Mouse (Mus musculus) bone marrow, adult 2 months (tissue): ENCODE data around the gene Tsga10. TPM values are rescaled to one million over a fixed set of nuclear protein-coding genes. Genes with fewer than 3 reads are reported as not detected.

Experiments used
- H3K27ac ChIP-seq: fragments of 200-500 bp; 2 replicates; pipeline ENCODE4 v1.5.1; 2012; ENCODE audit warnings: low read depth, mild to moderate bottlenecking, control low read depth, inconsistent platforms, low read length; ENCODE audit not compliant: control insufficient read depth, poor library complexity, insufficient read depth
- H3K4me1 ChIP-seq: fragments of 200-500 bp; 2 replicates; pipeline ENCODE4 v1.6.1; 2011; ENCODE audit warnings: low read length; ENCODE audit not compliant: control insufficient read depth, insufficient read depth
- H3K4me3 ChIP-seq: fragments of 200-500 bp; replicated peaks from 2 replicates; pipeline ENCODE3; 2011; ENCODE audit warnings: mild to moderate bottlenecking, low read depth, low read length, control low read depth; ENCODE audit not compliant: control insufficient read depth
- CTCF ChIP-seq: fragments of 200-500 bp; IDR thresholded peaks from 2 replicates; pipeline ENCODE4 v1.5.1; 2011; ENCODE audit warnings: low read length, control low read depth; ENCODE audit not compliant: control insufficient read depth, insufficient read depth
- POLR2A ChIP-seq: fragments of 200-500 bp; IDR thresholded peaks from 2 replicates; pipeline ENCODE4 v1.6.1; 2011; ENCODE audit warnings: low read depth, mild to moderate bottlenecking, control low read depth, low read length, borderline replicate concordance; ENCODE audit not compliant: control insufficient read depth
- WGBS: fragments of 180-500 bp; shearing (Covaris S2); methylation state at CpG from one replicate; pipeline ENCODE4 v1.1.7; 2018; 5-methylcytosine and 5-hydroxymethylcytosine counted together
- polyA plus RNA-seq: library from polyadenylated mRNA; stranded (reverse); fragments of >200 nt; gene quantifications from 2 replicates; pipeline ENCODE4 v1.2.4, GENCODE M21; 2011; ENCODE audit warnings: low replicate concordance; ENCODE audit not compliant: missing spikeins, insufficient read depth, insufficient read length

Gene Tsga10
- polyA plus RNA-seq, 1 experiment = 3.6 TPM

- Histone ChIP-seq H3K4me1 (no peaks in the 10 kb centered on the region), H3K27ac (no peak overlapping the region), H3K4me3 (no peak overlapping the region)
- 79% methylated on average over 2 of the region's 2 CpGs for WGBS
- TF ChIP-seq CTCF (no peak), POLR2A (no peak)
Observed at GRCm38 (mm10) chr1:37800298-37800697, 65.9 kb downstream of the Tsga10 start.

GRCm38 (mm10) chr1:37799505-37799904 lies 66.7 kb downstream of the Tsga10 start:
- TF ChIP-seq CTCF = no peak
- TF ChIP-seq POLR2A = no peak
- Histone ChIP-seq H3K4me3 (no peak overlapping the region), H3K27ac (no peak overlapping the region), H3K4me1 (no peaks in the 10 kb centered on the region)
- WGBS = under 1% methylated on average over 3 of the region's 3 CpGs

GRCm38 (mm10) chr1:37759407-37759806 lies 106.8 kb downstream of the Tsga10 start:
- TF ChIP-seq CTCF (no peak), POLR2A (no peak)
- no peak overlapping the region for H3K4me3 ChIP-seq
- H3K27ac ChIP-seq = no peak overlapping the region
- no peaks in the 10 kb centered on the region for H3K4me1 ChIP-seq

GRCm38 (mm10) chr1:37744650-37745259 lies 121.5 kb downstream of the Tsga10 start:
- Histone ChIP-seq H3K4me3 (no peak overlapping the region), H3K27ac (no peak overlapping the region), H3K4me1 (no peaks in the 10 kb centered on the region; the same call in 1 of the 2 replicates)
- 48% methylated on average over 9 of the region's 9 CpGs for WGBS
- TF ChIP-seq CTCF (no peak), POLR2A (no peak)

- no peak overlapping the region for H3K27ac ChIP-seq
- TF ChIP-seq CTCF (no peak), POLR2A (no peak)
- 83% methylated on average over 14 of the region's 14 CpGs for WGBS
- H3K4me3 ChIP-seq = no peak overlapping the region
- no peaks in the 10 kb centered on the region; the same call in 1 of the 2 replicates for H3K4me1 ChIP-seq
Observed at GRCm38 (mm10) chr1:37742602-37743270, 123.5 kb downstream of the Tsga10 start.

GRCm38 (mm10) chr1:37742126-37742525 lies 124.1 kb downstream of the Tsga10 start:
- TF ChIP-seq CTCF (no peak), POLR2A (no peak)
- Histone ChIP-seq H3K27ac (no peak overlapping the region), H3K4me3 (no peak overlapping the region), H3K4me1 (peaks cover under 1% of the 10 kb centered on the region; the same call in 1 of the 2 replicates)
- 89% methylated on average over 11 of the region's 11 CpGs for WGBS

- no peak overlapping the region for H3K4me3 ChIP-seq
- H3K4me1 ChIP-seq = peaks cover 2% of the 10 kb centered on the region; the same call in 1 of the 2 replicates
- no peak overlapping the region for H3K27ac ChIP-seq
- TF ChIP-seq POLR2A (no peak), CTCF (no peak)
- 54% methylated on average over 8 of the region's 8 CpGs for WGBS
Observed at GRCm38 (mm10) chr1:37740161-37740802, 125.9 kb downstream of the Tsga10 start.

- Histone ChIP-seq H3K4me1 (peaks cover 3% of the 10 kb centered on the region; the same call in 1 of the 2 replicates), H3K4me3 (no peak overlapping the region), H3K27ac (no peak overlapping the region)
- WGBS = 12% methylated on average over 2 of the region's 2 CpGs
- TF ChIP-seq CTCF = no peak
- no peak for TF ChIP-seq POLR2A
Observed at GRCm38 (mm10) chr1:37738895-37739294, 127.3 kb downstream of the Tsga10 start.

GRCm38 (mm10) chr1:37737045-37737444 lies 129.2 kb downstream of the Tsga10 start:
- WGBS = 85% methylated on average over 4 of the region's 4 CpGs
- TF ChIP-seq CTCF (no peak), POLR2A (no peak)
- H3K27ac ChIP-seq = no peak overlapping the region
- H3K4me1 ChIP-seq = peaks cover 3% of the 10 kb centered on the region; the same call in 1 of the 2 replicates
- no peak overlapping the region for H3K4me3 ChIP-seq
